Mouse (Mus musculus) lung, postnatal 0 days (tissue): ENCODE data around the gene Nptx2. TPM values are rescaled to one million over a fixed set of nuclear protein-coding genes. Genes with fewer than 3 reads are reported as not detected.

Experiments
- ATAC-seq: fragments of 200-750 bp; cut with Nextera tagmentation; 2 replicates; pipeline ENCODE4 v1.8.0; 2017; ENCODE audit warnings: moderate library complexity
- DNase-seq: peaks from one replicate; pipeline ENCODE4 v3.0.0-alpha.2; 2016; ENCODE audit warnings: low spot score
- H3K27ac ChIP-seq: fragments of 300-500 bp; sonication (generic); 2 replicates; pipeline ENCODE4 v1.5.1; 2014; ENCODE audit warnings: antibody characterized with exemption, mild to moderate bottlenecking, low read length, mixed read lengths
- H3K27me3 ChIP-seq: fragments of 300-500 bp; sonication (generic); replicated peaks from 2 replicates; pipeline ENCODE4 v1.6.1; 2014; ENCODE audit warnings: low read length, mixed read lengths; ENCODE audit not compliant: insufficient read depth
- H3K36me3 ChIP-seq: fragments of 300-500 bp; sonication (generic); 2 replicates; pipeline ENCODE4 v1.6.1; 2014; ENCODE audit warnings: low read length, mixed read lengths; ENCODE audit not compliant: insufficient read depth
- H3K4me1 ChIP-seq: fragments of 300-500 bp; sonication (generic); 2 replicates; pipeline ENCODE4 v1.6.1; 2014; ENCODE audit warnings: antibody characterized with exemption, low read depth, low read length, mixed read lengths; ENCODE audit not compliant: insufficient read depth
- H3K4me2 ChIP-seq: fragments of 300-500 bp; sonication (generic); replicated peaks from 2 replicates; pipeline ENCODE4 v1.6.1; 2014; ENCODE audit warnings: low read depth, mild to moderate bottlenecking, low read length, moderate library complexity, mixed read lengths
- H3K4me3 ChIP-seq: fragments of 300-500 bp; sonication (generic); 2 replicates; pipeline ENCODE4 v1.5.1; 2014; ENCODE audit warnings: low read depth, low read length
- H3K9ac ChIP-seq: fragments of 300-500 bp; sonication (generic); replicated peaks from 2 replicates; pipeline ENCODE4 v1.6.1; 2014; ENCODE audit warnings: low read depth, mild to moderate bottlenecking
- H3K9me3 ChIP-seq: fragments of 300-500 bp; sonication (generic); 2 replicates; pipeline ENCODE4 v1.6.1; 2016; ENCODE audit warnings: low read length, mixed read lengths
- CTCF ChIP-seq: IDR thresholded peaks from 2 replicates; pipeline ENCODE4 v1.5.1; 2016; ENCODE audit warnings: antibody characterized with exemption, mild to moderate bottlenecking
- EP300 ChIP-seq: IDR thresholded peaks from 2 replicates; pipeline ENCODE4 v1.6.1; 2016; ENCODE audit warnings: antibody characterized with exemption, mild to moderate bottlenecking, control low read depth
- WGBS: fragments of 180-500 bp; shearing (Covaris S2); extraction: QIAGEN DNeasy Blood & Tissue Kit; methylation state at CpG from one replicate; pipeline ENCODE4 v1.1.7; 2014; 5-methylcytosine and 5-hydroxymethylcytosine counted together
- polyA plus RNA-seq: library from polyadenylated mRNA; unstranded; fragments of >200 nt; fragmentation: Nextera tagmentation; extraction: Ambion mirVana; gene quantifications from 2 replicates; pipeline ENCODE4 v1.2.1, GENCODE M21; 2015

The Nptx2 gene
- polyA plus RNA-seq, 1 experiment from 2014 or later: 0.10 TPM

- H3K27me3 ChIP-seq: no peaks in the 10 kb centered on the region
- H3K4me2 ChIP-seq: no peak overlapping the region
- no peaks in the 10 kb centered on the region for H3K4me1 ChIP-seq
- 47% methylated on average over 8 of the region's 8 CpGs for WGBS
- no peaks in the 10 kb centered on the region for H3K9me3 ChIP-seq
- no peak overlapping the region for H3K9ac ChIP-seq
- DNase-seq (no peak), ATAC-seq (no peak)
- H3K27ac ChIP-seq: no peak overlapping the region
- no peaks in the 10 kb centered on the region for H3K36me3 ChIP-seq
- TF ChIP-seq CTCF (no peak), EP300 (no peak)
- H3K4me3 ChIP-seq: no peak overlapping the region
Measured at GRCm38 (mm10) chr5:144557363-144557762, 11.7 kb downstream of the Nptx2 start.

DNA sequence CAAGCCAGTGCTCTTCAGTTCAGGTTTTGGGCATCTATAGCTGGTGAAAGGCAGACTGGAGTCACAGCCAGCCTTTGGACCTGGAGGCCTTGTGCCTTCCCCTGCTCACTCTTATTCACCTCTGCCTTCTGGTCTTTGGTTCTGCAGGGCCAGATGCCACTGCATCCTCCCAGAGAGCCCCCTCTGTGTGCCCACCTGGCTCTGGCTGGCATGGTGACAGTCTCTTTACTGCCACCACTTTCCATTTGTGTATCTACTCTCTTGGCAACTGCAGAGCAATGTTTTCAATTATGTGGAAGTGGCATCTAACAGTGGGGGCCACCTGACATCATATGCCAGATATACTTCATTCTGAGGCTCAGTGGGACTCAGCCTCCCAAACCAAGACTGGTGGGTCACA lies 12.8 kb downstream of the Nptx2 start:
- H3K9ac ChIP-seq: no peak overlapping the region
- no peak for TF ChIP-seq CTCF
- no peak overlapping the region for H3K4me2 ChIP-seq
- no peaks in the 10 kb centered on the region for H3K4me1 ChIP-seq
- H3K9me3 ChIP-seq: no peaks in the 10 kb centered on the region
- H3K36me3 ChIP-seq: no peaks in the 10 kb centered on the region
- H3K4me3 ChIP-seq: no peak overlapping the region
- H3K27ac ChIP-seq: no peak overlapping the region
- ATAC-seq (no peak), DNase-seq (no peak)
- no peaks in the 10 kb centered on the region for H3K27me3 ChIP-seq

GRCm38 (mm10) chr5:144565739-144566138 lies 20.0 kb downstream of the Nptx2 start:
- Histone ChIP-seq H3K36me3 (no peaks in the 10 kb centered on the region), H3K27me3 (no peaks in the 10 kb centered on the region), H3K4me3 (no peak overlapping the region), H3K27ac (no peak overlapping the region), H3K9ac (no peak overlapping the region), H3K4me2 (no peak overlapping the region), H3K9me3 (no peaks in the 10 kb centered on the region), H3K4me1 (no peaks in the 10 kb centered on the region)
- ATAC-seq (no peak), DNase-seq (no peak)
- TF ChIP-seq EP300 (no peak), CTCF (no peak)
- 81% methylated on average over 4 of the region's 4 CpGs for WGBS

- no peak overlapping the region for H3K27ac ChIP-seq
- no peak overlapping the region for H3K4me3 ChIP-seq
- no peak overlapping the region for H3K4me2 ChIP-seq
- no peaks in the 10 kb centered on the region for H3K27me3 ChIP-seq
- H3K4me1 ChIP-seq: no peaks in the 10 kb centered on the region
- H3K36me3 ChIP-seq: no peaks in the 10 kb centered on the region
- H3K9ac ChIP-seq: no peak overlapping the region
- DNase-seq: no peak
- WGBS: 84% methylated on average over 5 of the region's 5 CpGs
- TF ChIP-seq EP300 (no peak), CTCF (no peak)
- ATAC-seq: no peak
- no peaks in the 10 kb centered on the region for H3K9me3 ChIP-seq
Measured at GRCm38 (mm10) chr5:144585100-144585499, 39.4 kb downstream of the Nptx2 start.

DNA sequence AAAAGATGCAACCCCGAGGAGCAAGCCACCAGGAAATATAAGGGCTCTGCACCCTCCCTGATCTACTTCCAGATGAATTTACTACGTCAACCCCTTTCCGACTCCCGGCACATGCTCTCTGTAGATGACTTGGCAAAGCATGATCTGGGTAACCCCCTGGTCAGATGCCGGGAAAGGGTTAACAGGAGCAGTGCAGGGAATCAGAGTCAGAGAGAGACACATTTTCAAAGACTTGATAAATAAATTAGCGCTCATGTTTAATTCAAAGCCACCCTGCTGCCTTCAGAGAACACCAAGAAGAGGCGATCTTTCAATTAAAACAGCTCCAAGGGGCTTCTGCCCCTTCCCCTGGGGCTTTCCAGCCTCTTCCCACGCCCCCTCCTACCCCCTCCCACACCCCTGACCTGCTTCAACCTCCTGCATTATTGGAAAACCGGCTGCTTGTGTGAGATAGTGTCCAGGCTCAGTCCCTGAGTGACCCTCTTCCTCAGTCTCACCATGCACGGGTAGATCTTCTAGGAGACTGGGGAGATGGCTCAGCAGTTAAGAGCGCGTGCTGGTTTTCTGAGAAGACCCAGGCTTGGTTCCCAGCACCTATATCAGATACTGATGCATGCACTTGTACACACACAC lies 45.7 kb downstream of the Nptx2 start:
- no peak overlapping the region for H3K27ac ChIP-seq
- DNase-seq (no peak), ATAC-seq (no peak)
- no peaks in the 10 kb centered on the region for H3K4me1 ChIP-seq
- no peak overlapping the region for H3K9ac ChIP-seq
- no peaks in the 10 kb centered on the region for H3K36me3 ChIP-seq
- 47% methylated on average over 12 of the region's 12 CpGs for WGBS
- H3K4me3 ChIP-seq: no peak overlapping the region
- no peak for TF ChIP-seq CTCF
- H3K4me2 ChIP-seq: no peak overlapping the region
- H3K27me3 ChIP-seq: no peaks in the 10 kb centered on the region
- H3K9me3 ChIP-seq: no peaks in the 10 kb centered on the region

- H3K4me2 ChIP-seq: no peak overlapping the region
- H3K36me3 ChIP-seq: no peaks in the 10 kb centered on the region
- H3K27ac ChIP-seq: no peak overlapping the region
- H3K9me3 ChIP-seq: no peaks in the 10 kb centered on the region
- H3K9ac ChIP-seq: no peak overlapping the region
- WGBS: 86% methylated on average over 9 of the region's 9 CpGs
- ATAC-seq (no peak), DNase-seq (no peak)
- H3K4me1 ChIP-seq: no peaks in the 10 kb centered on the region
- TF ChIP-seq EP300 (no peak), CTCF (no peak)
- H3K27me3 ChIP-seq: no peaks in the 10 kb centered on the region
- no peak overlapping the region for H3K4me3 ChIP-seq
Measured at GRCm38 (mm10) chr5:144594796-144595195, 49.1 kb downstream of the Nptx2 start.

Other genes starting within 250 kb of the Nptx2 start
- gene Baiap2l1, start 187.8 kb upstream of the Nptx2 start, polyA plus RNA-seq: 18.3 and 21.5 TPM in 2 replicates
- gene Tmem130, start 215.9 kb downstream of the Nptx2 start, polyA plus RNA-seq: 0.06 and 0.23 TPM in 2 replicates
- 31.0 and 31.5 TPM in 2 replicates for gene Trrap, start 221.8 kb downstream of the Nptx2 start, polyA plus RNA-seq